Comparison of ENCODE assay signal across 8 mouse cellular contexts in the genomic region with DNA sequence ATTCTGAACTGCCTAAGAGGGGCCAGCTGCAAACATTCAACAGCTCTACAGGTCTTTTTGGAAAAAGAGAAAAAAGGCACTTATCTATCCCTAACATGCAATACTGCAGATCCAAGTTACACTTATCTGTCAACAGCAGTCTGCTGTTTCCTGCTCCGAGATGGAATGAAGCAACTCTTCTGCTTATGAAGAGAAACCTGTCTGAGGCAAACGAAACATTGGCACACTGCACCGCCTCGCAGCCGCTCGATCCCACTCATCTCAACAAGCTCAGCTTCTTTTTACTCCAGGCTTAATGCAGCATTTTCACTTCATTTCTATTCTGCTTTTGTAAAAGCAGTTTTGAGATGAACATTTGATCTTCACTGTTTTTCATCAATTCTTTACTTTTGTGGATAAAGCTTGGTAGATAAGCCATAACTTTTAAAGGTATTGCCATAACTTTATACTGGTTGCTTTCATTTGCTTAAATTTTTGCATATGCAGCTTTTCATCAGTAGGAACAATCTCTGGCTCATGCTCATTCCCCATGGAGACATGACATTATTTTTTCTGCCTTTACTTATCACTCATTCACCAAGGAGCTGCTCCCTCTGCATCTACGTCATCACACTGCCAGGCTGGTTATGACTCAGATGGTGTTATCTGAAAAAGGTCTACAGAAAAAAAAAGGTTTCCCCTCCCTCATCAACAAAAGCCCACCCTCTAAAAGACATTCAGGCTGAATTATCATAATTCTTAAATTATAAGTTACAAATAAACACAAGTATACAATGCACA. TPM values are rescaled to one million over a fixed set of nuclear protein-coding genes. Genes with fewer than 3 reads are reported as not detected.
DNase-seq lines count a peak whose midpoint lies in the region; ATAC-seq and TF ChIP-seq lines count a peak whose summit lies in the region.

No protein-coding gene starts in this region.

- no peak for TF ChIP-seq CTCF in liver, adult 2 months (IDR thresholded peaks at IDR 0.05; ENCODE audit: low read depth, low read length)

- under 1% methylated on average over 7 of the region's 7 CpGs for WGBS in forebrain, embryonic 14.5 days
- WGBS in liver, adult 2 months = under 1% methylated on average over 7 of the region's 7 CpGs
- WGBS in neural tube, embryonic 15.5 days = 0% methylated on average over 7 of the region's 7 CpGs

- H3K79me2 ChIP-seq in liver, adult 2 months (ENCODE audit: control insufficient read depth, insufficient read depth, low read length) = peaks cover 8% of the 10 kb centered on the region; the same call in 1 of the 2 replicates

- ATAC-seq in forebrain, embryonic 14.5 days = no peak
- ATAC-seq in neural tube, embryonic 15.5 days (ENCODE audit: low FRiP score) = no peak

- 0 out of 2 replicates have a peak, but pooled peaks have one; percentile 18 for TF ChIP-seq POLR2A in liver, adult 2 months (IDR thresholded peaks at IDR 0.05; ENCODE audit: extremely low read depth, insufficient read depth, low read length)

- peaks cover 25% of the 10 kb centered on the region for H3K4me1 ChIP-seq in forebrain, embryonic 14.5 days (ENCODE audit: control insufficient read depth, insufficient read depth, low read length)
- peaks cover 9% of the 10 kb centered on the region; the same call in 1 of the 2 replicates for H3K4me1 ChIP-seq in liver, adult 2 months (ENCODE audit: control insufficient read depth, insufficient read depth, low read length)
- peaks cover 38% of the 10 kb centered on the region for H3K4me1 ChIP-seq in neural tube, embryonic 15.5 days

- H3K9ac ChIP-seq in forebrain, embryonic 14.5 days (ENCODE audit: low read length) = peak overlapping the region; percentile 79
- peak overlapping the region; percentile 60 for H3K9ac ChIP-seq in liver, adult 2 months (ENCODE audit: low read depth, low read length)
- H3K9ac ChIP-seq in neural tube, embryonic 15.5 days (replicated peaks) = peak overlapping the region; percentile 71

- H3K27me3 ChIP-seq in forebrain, embryonic 14.5 days (replicated peaks; ENCODE audit: control insufficient read depth, insufficient read depth, low read length) = no peaks in the 10 kb centered on the region
- no peaks in the 10 kb centered on the region for H3K27me3 ChIP-seq in liver, adult 2 months (ENCODE audit: control insufficient read depth, insufficient read depth, low read length)
- no peaks in the 10 kb centered on the region for H3K27me3 ChIP-seq in neural tube, embryonic 15.5 days (replicated peaks)

- H3K36me3 ChIP-seq in forebrain, embryonic 14.5 days (ENCODE audit: control insufficient read depth, insufficient read depth, low read length) = peaks cover 51% of the 10 kb centered on the region
- H3K36me3 ChIP-seq in liver, adult 2 months (ENCODE audit: control insufficient read depth, insufficient read depth, low read length) = peaks cover 39% of the 10 kb centered on the region
- peaks cover 35% of the 10 kb centered on the region for H3K36me3 ChIP-seq in neural tube, embryonic 15.5 days

- H3K4me3 ChIP-seq in forebrain, embryonic 14.5 days (ENCODE audit: low read depth, low read length) = peak overlapping the region; percentile 97
- H3K4me3 ChIP-seq in liver, adult 2 months (ENCODE audit: insufficient read depth, low read depth, low read length) = peak overlapping the region; percentile 33
- peak overlapping the region; percentile 88 for H3K4me3 ChIP-seq in neural tube, embryonic 15.5 days (replicated peaks)

- H3K9me3 ChIP-seq in forebrain, embryonic 14.5 days (replicated peaks; ENCODE audit: control insufficient read depth, low read length) = no peaks in the 10 kb centered on the region
- no peaks in the 10 kb centered on the region for H3K9me3 ChIP-seq in neural tube, embryonic 15.5 days (replicated peaks)

- DNase-seq in kidney, adult 9 months = peak; percentile 40
- DNase-seq in kidney, postnatal 36 days = no peak
- DNase-seq in Muller cell, postnatal 12 days (ENCODE audit: inconsistent ontology term) = peak; percentile 48
- DNase-seq in forebrain, embryonic 14.5 days (ENCODE audit: low spot score) = peak; percentile 46
- peak; percentile 62 for DNase-seq in liver, adult 2 months (ENCODE audit: extremely low read depth, low read depth, low spot score)
- DNase-seq in left cerebral cortex, adult 18-20 months (ENCODE audit: low spot score in 2 of 2) = no peak
- DNase-seq in T-cell, adult 2 months (ENCODE audit: low spot score) = no peak

- H3K27ac ChIP-seq in forebrain, embryonic 14.5 days (ENCODE audit: low read depth, low read length) = 0 out of 2 replicates have a peak overlapping the region, but pooled peaks have one; percentile 14
- H3K27ac ChIP-seq in liver, adult 2 months (replicated peaks; ENCODE audit: insufficient read depth, low read depth, low read length) = no peak overlapping the region
- peak overlapping the region; percentile 45 for H3K27ac ChIP-seq in neural tube, embryonic 15.5 days (replicated peaks)

- H3K4me2 ChIP-seq in forebrain, embryonic 14.5 days (ENCODE audit: low read length) = peak overlapping the region; percentile 77
- H3K4me2 ChIP-seq in neural tube, embryonic 15.5 days = peak overlapping the region; percentile 93

RNA-seq across cellular contexts. Expression of gene Scyl1, which starts 27.7 kb away (rescaled TPM):
- 56.1 and 67.9 TPM in 2 replicates for polyA plus RNA-seq in forebrain, embryonic 14.5 days (2014; fragmentation: Nextera tagmentation; extraction: Ambion mirVana)
- total RNA-seq in liver, adult 2 months (2014; rRNA removed) = 28.9 and 35.9 TPM in 2 replicates
- polyA plus RNA-seq in liver, adult 2 months (2012; rRNA removed) = 40.9 and 46.6 TPM in 2 replicates
- polyA plus RNA-seq in neural tube, embryonic 15.5 days (2015; fragmentation: Nextera tagmentation; extraction: Ambion mirVana) = 81.6 and 83.1 TPM in 2 replicates
- total RNA-seq in left cerebral cortex, adult 18-20 months (2021) = 10 to 100 TPM; 90.8 to 93.4 TPM

RNA-seq across cellular contexts. Expression of gene Ltbp3, which starts 58.2 kb away (rescaled TPM):
- polyA plus RNA-seq in forebrain, embryonic 14.5 days (2014; fragmentation: Nextera tagmentation; extraction: Ambion mirVana) = 8.5 and 10.7 TPM in 2 replicates
- total RNA-seq in liver, adult 2 months (2014; rRNA removed) = 1.2 and 2.1 TPM in 2 replicates
- polyA plus RNA-seq in liver, adult 2 months (2012; rRNA removed) = 3.4 and 3.6 TPM in 2 replicates
- 15.6 and 19.1 TPM in 2 replicates for polyA plus RNA-seq in neural tube, embryonic 15.5 days (2015; fragmentation: Nextera tagmentation; extraction: Ambion mirVana)
- 10 to 100 TPM; 37.2 to 41.8 TPM for total RNA-seq in left cerebral cortex, adult 18-20 months (2021)

Comparison
In these comparisons a context has a peak if more than half of its experiments do, and no peak if none do; other contexts are left out.
1. DNase-seq: peak in kidney, adult 9 months (single experiment), Muller cell, postnatal 12 days (single experiment), forebrain, embryonic 14.5 days (single experiment) and liver, adult 2 months (single experiment); none in kidney, postnatal 36 days (0 of 2), left cerebral cortex, adult 18-20 months (0 of 2) and T-cell, adult 2 months (single experiment).
2. H3K4me3 ChIP-seq: peak in every context shown above with its lines; median percentile 97 in forebrain, embryonic 14.5 days; 88 in neural tube, embryonic 15.5 days; 33 in liver, adult 2 months.
3. Peak in every context shown above with its lines, with median percentiles within 50 percentile points of each other: H3K9ac ChIP-seq.